Mouse (Mus musculus) spleen, adult 2 months (tissue): ENCODE results near the gene Ube2l6. TPM values are rescaled to one million over a fixed set of nuclear protein-coding genes. Genes with fewer than 3 reads are reported as not detected.
A peak's percentile ranks its signal among the peaks of the same experiment; 100 is the strongest.

Experiments used
- DNase-seq, 2 experiments: peaks; one replicate each; pipeline versions ENCODE4 v3.0.0 to v3.0.0-alpha.2; 2012 to 2021; ENCODE audit warnings: low spot score in 2 of 2, low read depth in 1 of 2
- H3K27ac ChIP-seq: fragments of 200-500 bp; 2 replicates; pipeline ENCODE4 v1.5.1; 2012; ENCODE audit warnings: low read length, inconsistent platforms; ENCODE audit not compliant: insufficient read depth
- H3K27me3 ChIP-seq: fragments of 200-500 bp; 2 replicates; pipeline ENCODE4 v1.6.1; 2012; ENCODE audit warnings: mild to moderate bottlenecking, moderate library complexity, low read length, inconsistent platforms; ENCODE audit not compliant: control insufficient read depth, insufficient read depth
- H3K36me3 ChIP-seq: fragments of 200-500 bp; 2 replicates; pipeline ENCODE4 v1.6.1; 2012; ENCODE audit warnings: mild to moderate bottlenecking, low read length, inconsistent platforms; ENCODE audit not compliant: control insufficient read depth, insufficient read depth
- H3K4me1 ChIP-seq: fragments of 200-500 bp; 2 replicates; pipeline ENCODE4 v1.6.1; 2011; ENCODE audit warnings: inconsistent platforms; ENCODE audit not compliant: control insufficient read depth, insufficient read depth, insufficient read length
- H3K4me3 ChIP-seq: fragments of 200-500 bp; 2 replicates; pipeline ENCODE4 v1.5.1; 2011; ENCODE audit warnings: mild to moderate bottlenecking, inconsistent platforms; ENCODE audit not compliant: insufficient read depth, insufficient read length; ENCODE audit errors: extremely low read depth
- CTCF ChIP-seq: fragments of 200-500 bp; IDR thresholded peaks from 2 replicates; pipeline ENCODE4 v1.5.1; 2011; ENCODE audit warnings: mild to moderate bottlenecking, inconsistent platforms; ENCODE audit not compliant: insufficient read depth, insufficient read length, insufficient replicate concordance; ENCODE audit errors: extremely low read depth
- POLR2A ChIP-seq: fragments of 200-500 bp; IDR thresholded peaks from 2 replicates; pipeline ENCODE4 v1.6.1; 2011; ENCODE audit warnings: low read depth, low read length, inconsistent platforms
- WGBS: fragments of 180-500 bp; shearing (Covaris S2); methylation state at CpG from one replicate; pipeline ENCODE4 v1.1.7; 2018; 5-methylcytosine and 5-hydroxymethylcytosine counted together
- polyA plus RNA-seq: library from polyadenylated mRNA; depleted of rRNA; stranded (reverse); fragments of >200 nt; gene quantifications from 2 replicates; pipeline ENCODE4 v1.2.3, GENCODE M21; 2012

The Ube2l6 gene
- polyA plus RNA-seq, 1 experiment, result 250 TPM

DNA sequence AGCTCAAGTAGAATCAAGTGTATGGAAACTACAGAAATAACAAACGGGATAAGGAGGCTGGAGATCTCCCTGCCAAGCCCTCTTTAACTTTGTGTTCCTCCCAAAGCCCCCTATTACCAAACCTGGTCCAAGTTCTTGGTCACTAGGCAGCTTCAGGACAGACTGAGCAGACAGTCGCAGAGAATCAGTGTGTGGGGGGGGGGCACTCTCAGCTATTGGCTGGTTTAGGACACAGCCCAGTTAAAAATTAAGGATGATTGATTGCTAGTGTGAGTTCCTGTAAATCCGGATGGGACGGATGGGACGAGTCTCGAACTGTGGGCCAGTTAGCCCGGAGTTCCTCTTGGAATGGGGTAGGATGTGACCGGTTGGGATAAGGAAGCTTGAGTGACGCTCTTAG is 23.4 kb upstream of the Ube2l6 start, which contains the start of gene Serping1:
TSS of gene Serping1 (minus strand) at position 204 of the 400 bp plus-strand sequence.
- DNase-seq, result no peak
- 85% methylated on average over 9 of the region's 9 CpGs for WGBS
- Histone ChIP-seq H3K27ac (no peak within 1 kb of the TSS), H3K4me3 (peak within 1 kb of the TSS; percentile 26; the same call in 1 of the 2 replicates), H3K27me3 (no peaks in the 10 kb centered on the region), H3K36me3 (no peaks in the 10 kb centered on the region), H3K4me1 (no peaks in the 10 kb centered on the region)
- TF ChIP-seq CTCF (no peak), POLR2A (no peak)

DNA sequence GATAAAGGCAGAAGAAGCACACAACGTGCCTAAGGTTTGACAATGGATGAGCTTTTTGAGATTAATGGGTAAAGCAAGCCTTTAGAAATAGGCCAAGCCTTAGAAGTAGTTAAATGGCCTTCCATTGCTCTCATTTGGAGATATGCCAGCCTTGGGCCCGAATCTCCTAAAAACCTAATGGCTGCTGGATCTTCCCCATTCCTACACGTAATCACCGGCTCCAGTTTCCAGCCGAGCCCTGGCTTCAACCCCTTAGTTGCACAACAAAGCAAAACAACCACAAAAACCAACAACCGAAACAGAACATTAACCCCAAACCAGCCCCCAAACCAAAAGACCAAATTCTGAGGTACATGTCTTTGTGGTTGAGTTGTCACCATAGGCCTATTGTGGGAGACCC is 23.0 kb upstream of the Ube2l6 start:
- TF ChIP-seq POLR2A (no peak), CTCF (no peak)
- H3K27ac ChIP-seq, result no peak overlapping the region
- no peak overlapping the region for H3K4me3 ChIP-seq
- no peak for DNase-seq
- 80% methylated on average over 6 of the region's 6 CpGs for WGBS
- H3K27me3 ChIP-seq, result no peaks in the 10 kb centered on the region
- H3K4me1 ChIP-seq, result no peaks in the 10 kb centered on the region
- H3K36me3 ChIP-seq, result no peaks in the 10 kb centered on the region

DNA sequence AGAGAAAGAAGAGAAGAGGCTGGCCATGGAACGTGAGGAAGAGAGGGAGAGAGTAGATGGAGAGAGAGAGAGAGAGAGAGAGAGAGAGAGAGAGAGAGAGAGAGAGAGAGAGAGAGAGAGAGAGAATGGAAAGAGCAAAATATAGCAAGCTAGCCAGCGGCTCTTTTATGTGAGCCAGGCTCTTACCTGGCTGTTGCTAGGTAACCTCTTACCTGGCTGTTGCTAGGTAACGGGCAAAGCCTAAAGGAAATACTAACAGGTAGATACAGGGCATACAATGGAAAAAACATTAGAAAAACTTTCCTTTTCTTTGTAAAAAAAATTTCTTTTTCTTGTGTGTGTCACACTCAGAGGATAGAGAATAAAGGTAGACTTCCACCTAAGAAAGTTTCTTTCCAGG is 20.9 kb upstream of the Ube2l6 start:
- DNase-seq, result no peak
- Histone ChIP-seq H3K4me1 (no peaks in the 10 kb centered on the region), H3K27me3 (no peaks in the 10 kb centered on the region), H3K36me3 (no peaks in the 10 kb centered on the region), H3K27ac (no peak overlapping the region), H3K4me3 (no peak overlapping the region)
- no peak for TF ChIP-seq POLR2A
- no peak for TF ChIP-seq CTCF
- WGBS, result 83% methylated on average over 3 of the region's 3 CpGs

DNA sequence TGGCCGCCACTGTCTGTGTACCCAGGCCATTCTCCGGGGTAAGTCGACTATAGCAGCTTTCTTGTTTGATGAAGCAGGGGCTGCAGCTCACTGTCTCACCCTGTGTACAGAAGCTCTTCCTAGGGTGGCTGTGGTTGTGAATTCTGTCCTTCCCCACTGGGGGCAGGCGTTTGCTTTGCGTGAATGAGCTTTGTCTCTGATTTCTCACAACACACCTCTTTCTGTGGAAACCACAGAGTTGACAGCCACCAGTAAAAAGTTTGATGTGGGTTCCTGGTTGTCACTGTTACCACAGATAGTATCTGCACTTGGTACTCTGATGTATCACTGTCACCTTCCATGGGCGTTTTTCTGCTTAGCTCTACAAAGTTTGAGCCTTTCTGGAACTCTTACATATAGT is 19.4 kb upstream of the Ube2l6 start:
- Histone ChIP-seq H3K36me3 (no peaks in the 10 kb centered on the region), H3K4me1 (no peaks in the 10 kb centered on the region), H3K27me3 (no peaks in the 10 kb centered on the region), H3K4me3 (no peak overlapping the region), H3K27ac (no peak overlapping the region)
- WGBS, result 25% methylated on average over 6 of the region's 6 CpGs
- TF ChIP-seq CTCF, result peak; percentile 6; the same call in 1 of the 2 replicates
- TF ChIP-seq POLR2A, result no peak
- peak; percentile 11 to 57 for DNase-seq

DNA sequence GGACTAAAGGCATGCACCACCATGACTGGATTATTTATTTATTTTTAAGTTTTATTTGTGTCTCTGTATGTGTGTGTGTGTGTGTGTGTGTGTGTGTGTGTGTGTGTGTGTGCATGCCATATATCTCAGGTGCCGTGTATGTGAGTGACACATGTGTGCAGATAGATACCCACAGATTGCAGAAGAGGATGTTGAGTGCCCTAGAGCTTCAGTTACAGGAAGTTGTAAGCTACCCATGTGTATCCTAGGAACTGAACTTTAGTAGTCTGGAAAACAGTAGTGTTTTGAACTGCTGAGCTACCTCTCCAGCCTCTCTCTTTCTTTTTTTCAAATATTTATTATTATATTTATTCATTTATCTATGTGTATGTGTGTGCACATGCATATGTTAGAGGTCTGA is 15.3 kb upstream of the Ube2l6 start:
- Histone ChIP-seq H3K27ac (no peak overlapping the region), H3K27me3 (no peaks in the 10 kb centered on the region), H3K36me3 (no peaks in the 10 kb centered on the region), H3K4me3 (no peak overlapping the region), H3K4me1 (no peaks in the 10 kb centered on the region)
- 5% methylated on average over 1 of the region's 1 CpGs for WGBS
- DNase-seq, result no peak
- TF ChIP-seq CTCF, result no peak
- no peak for TF ChIP-seq POLR2A

DNA sequence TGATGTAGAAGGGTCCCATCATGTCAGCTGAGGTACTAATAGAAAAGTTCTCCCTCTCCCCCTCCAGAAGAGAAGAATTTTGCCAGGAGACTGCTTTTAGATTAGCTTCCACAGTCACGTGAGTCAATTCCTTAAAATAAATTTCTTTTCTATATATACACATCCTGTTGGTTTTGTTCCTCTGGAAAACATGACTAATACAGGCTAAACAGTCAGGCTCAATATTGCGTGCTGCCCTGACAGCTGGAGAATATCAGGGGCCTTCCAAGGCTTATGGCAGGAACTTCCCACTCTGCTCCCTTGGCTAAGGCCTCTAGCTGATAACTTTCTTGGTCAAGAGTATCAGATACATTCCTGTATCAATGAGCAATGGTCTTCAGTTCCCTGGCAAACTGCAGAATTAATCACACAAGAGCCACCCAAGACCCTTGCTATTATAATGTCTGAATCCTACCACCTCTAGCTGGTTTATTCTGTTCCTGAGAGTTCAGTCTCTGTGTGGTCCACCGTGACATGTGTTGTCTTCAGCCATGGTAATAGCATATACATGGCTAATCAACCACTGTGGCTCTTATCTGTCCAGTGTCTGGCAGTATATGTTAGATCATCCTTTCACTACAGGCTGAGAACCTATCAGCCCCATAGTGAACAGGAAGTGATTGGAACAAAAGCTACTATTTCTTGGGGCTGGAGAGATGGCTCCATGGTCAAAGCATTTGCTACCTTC is 14.6 kb upstream of the Ube2l6 start:
- no peak overlapping the region for H3K4me3 ChIP-seq
- no peak for TF ChIP-seq CTCF
- no peak for TF ChIP-seq POLR2A
- WGBS, result 72% methylated on average over 3 of the region's 3 CpGs
- H3K4me1 ChIP-seq, result no peaks in the 10 kb centered on the region
- H3K27me3 ChIP-seq, result no peaks in the 10 kb centered on the region
- H3K36me3 ChIP-seq, result no peaks in the 10 kb centered on the region
- DNase-seq, result no peak
- no peak overlapping the region for H3K27ac ChIP-seq

DNA sequence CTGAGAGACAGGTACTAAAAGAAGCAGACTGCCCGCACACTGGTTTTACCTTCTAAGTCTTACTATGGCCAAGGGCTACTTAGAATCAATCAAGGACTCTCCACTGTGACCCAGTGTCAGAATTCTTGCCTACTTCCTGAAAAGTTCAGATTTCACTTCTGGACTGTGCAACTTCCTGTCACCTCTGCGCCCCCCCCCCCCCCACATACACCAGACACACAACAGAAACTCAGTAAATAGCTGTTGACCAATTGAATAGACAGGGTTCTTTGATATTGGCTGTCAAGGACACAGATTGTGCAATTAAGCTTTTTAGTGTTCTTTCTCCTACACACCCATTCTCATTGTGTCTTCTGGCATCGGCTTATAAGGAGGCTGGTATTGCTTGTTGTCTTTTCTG is 10.3 kb upstream of the Ube2l6 start:
- TF ChIP-seq CTCF (no peak), POLR2A (no peak)
- Histone ChIP-seq H3K27me3 (no peaks in the 10 kb centered on the region), H3K4me1 (no peaks in the 10 kb centered on the region), H3K36me3 (no peaks in the 10 kb centered on the region), H3K27ac (no peak overlapping the region), H3K4me3 (no peak overlapping the region)
- 69% methylated on average over 3 of the region's 3 CpGs for WGBS
- no peak for DNase-seq
